Mouse (Mus musculus): Measurements from ENCODE around the gene Spem1. TPM values are rescaled to one million over a fixed set of nuclear protein-coding genes. Genes with fewer than 3 reads are reported as not detected.

The Spem1 gene
- total RNA-seq, 4 experiments from 2014 or later: 0.38 TPM; not detected in 3

Other genes with a start within 250 kb of the Spem1 start
- gene Wrap53, start 241.9 kb downstream of the Spem1 start, total RNA-seq (2022): 10 to 100 TPM in 3 of 4 experiments, 1 to 10 TPM in 1; 9.1 to 11.9 (median 11.0) TPM
- gene Trp53, start 241.8 kb downstream of the Spem1 start, total RNA-seq (2022): 10 to 100 TPM; 57.6 to 71.1 (median 64.0) TPM
- gene Atp1b2, start 216.2 kb downstream of the Spem1 start, total RNA-seq (2022): 10 to 100 TPM; 22.5 to 47.8 (median 38.2) TPM
- gene Shbg, start 204.3 kb downstream of the Spem1 start, total RNA-seq (2022): not detected
- gene Sat2, start 200.2 kb downstream of the Spem1 start, total RNA-seq (2022): 10 to 100 TPM in 2 of 4 experiments, 1 to 10 TPM in 2; 7.3 to 17.8 (median 12.8) TPM
- gene Fxr2, start 189.2 kb downstream of the Spem1 start, total RNA-seq (2022): 100 to 1,000 TPM in 1 of 4 experiments, 10 to 100 TPM in 3; 75.8 to 112 (median 91.2) TPM
- not detected for gene Sox15, start 166.9 kb downstream of the Spem1 start, total RNA-seq (2022)
- gene Mpdu1, start 159.5 kb downstream of the Spem1 start, total RNA-seq (2022): 100 to 1,000 TPM; 107 to 123 (median 113) TPM
- gene Cd68, start 156.0 kb downstream of the Spem1 start, total RNA-seq (2022): 10 to 100 TPM; 17.9 to 43.8 (median 30.0) TPM
- gene Eif4a1, start 149.8 kb downstream of the Spem1 start, total RNA-seq (2022): 100 to 1,000 TPM; 500 to 614 (median 555) TPM
- 10 to 100 TPM; 72.5 to 92.1 (median 85.0) TPM for gene Senp3, start 140.1 kb downstream of the Spem1 start, total RNA-seq (2022)
- gene Tnfsf13, start 136.4 kb downstream of the Spem1 start, total RNA-seq (2022): 1 to 10 TPM; 2.5 to 7.3 (median 4.5) TPM
- 10 to 100 TPM; 24.1 to 47.6 (median 36.3) TPM for gene Tnfsf12, start 126.3 kb downstream of the Spem1 start, total RNA-seq (2022)
- gene Tnfsfm13, start 126.1 kb downstream of the Spem1 start, total RNA-seq (2022): 1 to 10 TPM; 3.4 to 8.4 (median 7.9) TPM
- 100 to 1,000 TPM in 2 of 4 experiments, 10 to 100 TPM in 2; 85.2 to 125 (median 101) TPM for gene Polr2a, start 63.5 kb downstream of the Spem1 start, total RNA-seq (2022)
- not detected for gene Slc35g3, start 60.2 kb downstream of the Spem1 start, total RNA-seq (2022)
- gene Zbtb4, start 56.3 kb downstream of the Spem1 start, total RNA-seq (2022): 100 to 1,000 TPM in 2 of 4 experiments, 10 to 100 TPM in 2; 73.0 to 121 (median 97.6) TPM
- 1 to 10 TPM; 1.5 to 8.1 (median 5.0) TPM for gene Chrnb1, start 26.2 kb downstream of the Spem1 start, total RNA-seq (2022)
- 10 to 100 TPM in 2 of 4 experiments, 1 to 10 TPM in 2; 2.5 to 32.7 (median 16.9) TPM for gene Fgf11, start 20.3 kb downstream of the Spem1 start, total RNA-seq (2022)
- 1 to 10 TPM in 1 of 4 experiments, under 1 TPM in 3; 0.45 to 1.1 (median 0.72) TPM for gene Tmem102, start 16.6 kb downstream of the Spem1 start, total RNA-seq (2022)
- not detected for gene Gm39566, start 6.9 kb downstream of the Spem1 start, total RNA-seq (2022)
- not detected for gene Spem2, start 3.7 kb downstream of the Spem1 start, total RNA-seq (2022)
- 10 to 100 TPM; 22.2 to 48.7 (median 35.8) TPM for gene Nlgn2, start 15.6 kb upstream of the Spem1 start, total RNA-seq (2022)
- 100 to 1,000 TPM; 122 to 164 (median 149) TPM for gene Tmem256, start 16.3 kb upstream of the Spem1 start, total RNA-seq (2022)
- 10 to 100 TPM; 40.2 to 69.1 (median 62.1) TPM for gene Plscr3, start 24.2 kb upstream of the Spem1 start, total RNA-seq (2022)
- gene Tnk1, start 36.5 kb upstream of the Spem1 start, total RNA-seq (2022): under 1 TPM in 2 of 4 experiments, not detected in 2; 0.11 to 0.20 TPM
- not detected for gene Tmem95, start 55.8 kb upstream of the Spem1 start, total RNA-seq (2022)
- gene Kctd11, start 59.2 kb upstream of the Spem1 start, total RNA-seq (2022): 1 to 10 TPM; 4.3 to 6.2 (median 5.5) TPM
- gene Acap1, start 73.4 kb upstream of the Spem1 start, total RNA-seq (2022): 1 to 10 TPM in 2 of 4 experiments, under 1 TPM in 2; 0.31 to 1.9 (median 0.86) TPM
- gene 2810408A11Rik, start 78.8 kb upstream of the Spem1 start, total RNA-seq (2022): 1 to 10 TPM in 1 of 4 experiments, under 1 TPM in 3; 0.23 to 2.4 (median 0.71) TPM
- 10 to 100 TPM; 36.4 to 71.4 (median 51.5) TPM for gene Neurl4, start 78.9 kb upstream of the Spem1 start, total RNA-seq (2022)
- 10 to 100 TPM; 44.0 to 72.7 (median 52.0) TPM for gene Gps2, start 91.7 kb upstream of the Spem1 start, total RNA-seq (2022)
- gene Eif5a, start 99.8 kb upstream of the Spem1 start, total RNA-seq (2022): 100 to 1,000 TPM; 468 to 561 (median 519) TPM
- gene Ybx2, start 113.6 kb upstream of the Spem1 start, total RNA-seq (2022): 10 to 100 TPM in 3 of 4 experiments, 1 to 10 TPM in 1; 6.3 to 13.9 (median 11.8) TPM
- 10 to 100 TPM; 36.5 to 90.1 (median 50.0) TPM for gene Slc2a4, start 126.0 kb upstream of the Spem1 start, total RNA-seq (2022)
- gene Cldn7, start 142.6 kb upstream of the Spem1 start, total RNA-seq (2022): under 1 TPM in 1 of 4 experiments, not detected in 3; 0.55 TPM
- 100 to 1,000 TPM; 109 to 125 (median 120) TPM for gene Ctdnep1, start 159.0 kb upstream of the Spem1 start, total RNA-seq (2022)
- gene Elp5, start 160.3 kb upstream of the Spem1 start, total RNA-seq (2022): 10 to 100 TPM; 56.9 to 87.4 (median 73.6) TPM
- 100 to 1,000 TPM; 369 to 430 (median 397) TPM for gene Gabarap, start 169.0 kb upstream of the Spem1 start, total RNA-seq (2022)
- gene Phf23, start 173.6 kb upstream of the Spem1 start, total RNA-seq (2022): 10 to 100 TPM; 55.7 to 61.0 (median 58.4) TPM
- gene Dvl2, start 178.4 kb upstream of the Spem1 start, total RNA-seq (2022): 10 to 100 TPM; 13.4 to 27.1 (median 20.5) TPM
- 100 to 1,000 TPM; 323 to 415 (median 392) TPM for gene Acadvl, start 193.2 kb upstream of the Spem1 start, total RNA-seq (2022)
- gene Dlg4, start 194.8 kb upstream of the Spem1 start, total RNA-seq (2022): 10 to 100 TPM; 25.7 to 65.4 (median 45.9) TPM
- gene Asgr1, start 231.9 kb upstream of the Spem1 start, total RNA-seq (2022): under 1 TPM in 3 of 4 experiments, not detected in 1; 0.31 to 0.75 (median 0.38) TPM